Mouse (Mus musculus) kidney, postnatal 0 days (tissue): Measurements from ENCODE around the gene Usmg5. TPM values are rescaled to one million over a fixed set of nuclear protein-coding genes. Genes with fewer than 3 reads are reported as not detected.
"Not testable (repeated sequence)": the region's sequence is repeated elsewhere in the genome, so short reads cannot be mapped to it uniquely, and the experiment has no call there.

Experiments used
- ATAC-seq: fragments of 200-750 bp; cut with Nextera tagmentation; replicated peaks from 2 replicates; pipeline ENCODE4 v1.8.0; 2017; ENCODE audit warnings: low read depth, moderate number of reproducible peaks, moderate TSS enrichment, moderate library complexity; ENCODE audit not compliant: low FRiP score
- DNase-seq: peaks from one replicate; pipeline ENCODE4 v3.0.0-alpha.2; 2016; ENCODE audit warnings: low spot score
- H3K27ac ChIP-seq: fragments of 300-500 bp; sonication (generic); 2 replicates; pipeline ENCODE4 v1.5.1; 2014; ENCODE audit warnings: mild to moderate bottlenecking
- H3K27me3 ChIP-seq: fragments of 300-500 bp; sonication (generic); 2 replicates; pipeline ENCODE4 v1.6.1; 2014; ENCODE audit warnings: low read length, mixed read lengths; ENCODE audit not compliant: insufficient read depth
- H3K36me3 ChIP-seq: fragments of 300-500 bp; sonication (generic); 2 replicates; pipeline ENCODE4 v1.6.1; 2014; ENCODE audit warnings: low read length, mixed read lengths; ENCODE audit not compliant: insufficient read depth
- H3K4me1 ChIP-seq: fragments of 300-500 bp; sonication (generic); replicated peaks from 2 replicates; pipeline ENCODE4 v1.6.1; 2014; ENCODE audit warnings: antibody characterized with exemption, low read length, mixed read lengths; ENCODE audit not compliant: insufficient read depth
- H3K4me2 ChIP-seq: fragments of 300-500 bp; sonication (generic); 2 replicates; pipeline ENCODE4 v1.6.1; 2014; ENCODE audit warnings: mild to moderate bottlenecking, low read length, moderate library complexity, mixed read lengths
- H3K4me3 ChIP-seq: fragments of 300-500 bp; sonication (generic); replicated peaks from 2 replicates; pipeline ENCODE4 v1.5.1; 2014; ENCODE audit warnings: low read depth, low read length
- H3K9ac ChIP-seq: fragments of 300-500 bp; sonication (generic); 2 replicates; pipeline ENCODE4 v1.6.1; 2014; ENCODE audit warnings: low read depth, low read length
- H3K9me3 ChIP-seq: fragments of 300-500 bp; sonication (generic); replicated peaks from 2 replicates; pipeline ENCODE4 v1.6.1; 2016; ENCODE audit warnings: low read length, inconsistent platforms, mixed read lengths
- CTCF ChIP-seq: IDR thresholded peaks from 2 replicates; pipeline ENCODE4 v1.5.1; 2016; ENCODE audit warnings: antibody characterized with exemption, low read depth, mild to moderate bottlenecking, moderate library complexity
- WGBS: fragments of 180-500 bp; shearing (Covaris S2); extraction: QIAGEN DNeasy Blood & Tissue Kit; methylation state at CpG from one replicate; pipeline ENCODE4 v1.1.7; 2014; 5-methylcytosine and 5-hydroxymethylcytosine counted together
- polyA plus RNA-seq: library from polyadenylated mRNA; unstranded; fragments of >200 nt; fragmentation: Nextera tagmentation; extraction: Ambion mirVana; gene quantifications from 2 replicates; pipeline ENCODE4 v1.2.1, GENCODE M21; 2015

Gene Usmg5
- 2,320 and 2,713 TPM in 2 replicates for polyA plus RNA-seq

DNA sequence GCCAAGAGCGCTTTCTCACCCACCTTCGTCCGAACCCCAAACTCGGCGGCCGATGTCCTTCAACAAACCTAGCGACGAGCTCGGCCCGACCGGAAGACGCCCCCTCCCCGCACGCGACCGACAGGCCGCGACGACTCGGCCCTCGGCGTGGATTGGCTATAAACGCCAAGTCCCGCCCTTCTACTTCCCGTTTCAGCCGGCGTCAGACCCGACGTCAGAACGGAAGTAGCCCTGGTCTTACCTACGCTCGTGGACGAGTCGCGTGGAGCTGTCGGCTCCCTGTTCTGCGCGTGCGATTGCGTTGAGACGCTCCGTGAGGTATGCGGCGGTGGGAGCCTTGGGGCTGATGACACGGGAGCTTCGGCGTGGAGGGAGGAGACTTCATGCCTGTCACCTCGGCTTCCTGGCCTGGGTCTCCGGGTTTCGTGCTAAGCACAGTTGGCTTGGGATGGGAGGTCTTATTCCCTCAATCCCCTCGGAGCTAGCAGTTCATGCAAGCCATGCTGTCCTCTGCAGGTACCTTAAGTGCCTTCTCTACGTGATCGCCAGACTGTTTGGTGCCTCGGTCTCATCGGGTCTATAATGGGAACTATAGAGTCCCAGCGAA lies at the start of gene Usmg5, which contains the start of gene Pdcd11:
Gene Usmg5 (minus strand): TSS at position 98 of the 607 bp plus-strand sequence.
Gene Pdcd11 (plus strand): TSS at position 219 of the 607 bp plus-strand sequence.
- peak within 1 kb of the TSS; percentile 80 for H3K4me2 ChIP-seq
- peak; percentile 98 for ATAC-seq
- DNase-seq = peak; percentile 98
- peak within 1 kb of the TSS; percentile 97 for H3K9ac ChIP-seq
- peak within 1 kb of the TSS; percentile 97 for H3K4me3 ChIP-seq
- H3K9me3 ChIP-seq = no peaks in the 10 kb centered on the region
- H3K27ac ChIP-seq = peak within 1 kb of the TSS; percentile 95
- peaks cover 27% of the 10 kb centered on the region for H3K36me3 ChIP-seq
- 1% methylated on average over 56 of the region's 56 CpGs for WGBS
- peaks cover 10% of the 10 kb centered on the region for H3K4me1 ChIP-seq
- H3K27me3 ChIP-seq = no peaks in the 10 kb centered on the region
- TF ChIP-seq CTCF = no peak

DNA sequence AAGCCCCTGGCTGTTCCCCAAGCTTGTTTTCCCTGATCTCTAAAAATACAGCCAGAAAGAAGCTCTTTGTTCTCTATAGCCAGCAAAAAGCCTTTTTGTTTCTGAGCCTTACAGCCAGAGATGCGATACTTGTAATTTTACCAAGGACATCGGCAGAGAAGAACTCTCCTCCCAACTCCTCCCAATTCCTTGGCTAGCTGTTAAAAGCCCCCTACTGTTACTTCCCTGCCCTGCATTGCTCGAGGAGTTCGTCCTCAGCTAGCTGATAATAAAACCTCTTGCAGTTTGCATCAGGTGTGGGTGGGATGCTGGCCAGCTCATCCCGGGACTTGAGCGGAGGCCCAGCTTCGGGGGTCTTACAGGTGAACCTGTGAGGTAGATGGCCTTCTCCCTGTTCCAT lies 49.2 kb upstream of the Usmg5 start:
- H3K9me3 ChIP-seq, H3K9ac ChIP-seq, H3K27ac ChIP-seq, H3K4me2 ChIP-seq, ATAC-seq, H3K36me3 ChIP-seq, H3K27me3 ChIP-seq, H3K4me1 ChIP-seq, H3K4me3 ChIP-seq: not testable (repeated sequence)
- peak; percentile 24 for TF ChIP-seq CTCF
- 32% methylated on average over 7 of the region's 7 CpGs for WGBS
- DNase-seq = peak; percentile 44

DNA sequence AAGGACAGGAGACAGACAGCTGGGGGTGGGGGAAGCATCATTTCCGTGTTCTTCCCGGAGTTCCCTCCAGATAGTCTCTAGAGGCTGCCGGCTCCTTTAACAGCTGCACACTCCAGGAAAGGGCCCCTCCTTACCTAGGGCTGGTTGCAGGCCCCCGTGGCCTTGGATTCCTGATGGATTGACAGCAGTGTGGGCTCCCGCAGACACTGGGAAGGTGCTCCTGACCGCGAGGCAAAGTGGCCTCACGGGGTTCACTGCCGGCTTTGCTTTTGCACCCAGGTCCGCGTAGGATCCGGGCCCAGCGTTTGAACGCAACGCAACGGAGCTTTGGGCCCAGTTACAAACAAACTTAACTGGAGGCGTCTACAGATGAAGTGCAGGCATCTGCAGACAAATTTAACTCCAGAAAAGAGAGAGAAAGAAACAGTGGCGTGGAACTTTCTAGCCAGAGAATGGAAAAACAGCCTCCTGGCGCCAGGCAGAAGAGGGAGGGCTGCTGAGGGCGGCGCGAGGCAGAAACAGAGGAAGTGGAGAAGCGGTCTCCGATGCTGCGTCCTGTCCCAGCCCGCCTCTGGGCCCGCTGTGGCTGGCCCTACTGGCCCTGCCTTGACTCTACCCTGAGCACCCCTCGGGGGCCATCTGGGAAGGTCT lies 47.4 kb upstream of the Usmg5 start, which contains the start of gene Calhm2:
Gene Calhm2 (minus strand): TSS at position 524 of the 651 bp plus-strand sequence.
- H3K36me3 ChIP-seq = no peaks in the 10 kb centered on the region
- H3K27ac ChIP-seq = peak within 1 kb of the TSS; percentile 80
- no peaks in the 10 kb centered on the region for H3K27me3 ChIP-seq
- peak within 1 kb of the TSS; percentile 42 for H3K4me3 ChIP-seq
- H3K9ac ChIP-seq = peak within 1 kb of the TSS; percentile 69
- WGBS = 5% methylated on average over 28 of the region's 28 CpGs
- TF ChIP-seq CTCF = no peak
- peak; percentile 52 for ATAC-seq
- peak within 1 kb of the TSS; percentile 66 for H3K4me2 ChIP-seq
- H3K4me1 ChIP-seq = peaks cover 9% of the 10 kb centered on the region; the same call in 1 of the 2 replicates
- DNase-seq = peak; percentile 86
- H3K9me3 ChIP-seq = no peaks in the 10 kb centered on the region

DNA sequence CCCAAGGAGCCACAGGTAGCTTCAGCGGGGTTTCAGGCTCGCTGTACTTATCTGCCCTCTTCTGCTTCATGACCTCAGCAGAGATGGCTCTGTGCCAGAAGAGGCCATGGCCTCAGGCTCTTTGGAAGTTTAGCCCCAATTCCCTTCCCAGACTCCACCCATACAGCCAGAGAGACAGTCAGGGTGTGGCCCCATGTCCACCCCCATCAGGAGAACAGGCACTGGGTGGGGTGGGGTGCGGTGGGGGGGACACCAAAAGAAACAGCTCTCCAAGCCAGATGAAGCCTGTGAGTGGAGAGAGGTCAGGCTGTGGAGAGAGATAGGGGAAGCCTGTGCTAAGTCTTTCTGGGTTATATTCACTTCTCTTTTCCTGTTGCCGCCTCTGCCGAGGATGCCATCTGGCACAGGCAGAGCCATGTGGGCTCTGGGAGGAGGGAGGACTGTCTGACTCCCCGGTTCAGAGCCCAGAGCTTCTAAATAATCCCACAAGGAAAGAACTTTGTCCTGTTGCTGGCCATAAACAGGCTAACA lies 46.7 kb upstream of the Usmg5 start:
- H3K4me2 ChIP-seq = peak overlapping the region; percentile 66
- H3K4me1 ChIP-seq = peaks cover 9% of the 10 kb centered on the region; the same call in 1 of the 2 replicates
- H3K27me3 ChIP-seq = no peaks in the 10 kb centered on the region
- peak overlapping the region; percentile 42 for H3K4me3 ChIP-seq
- 25% methylated on average over 6 of the region's 6 CpGs for WGBS
- no peak for TF ChIP-seq CTCF
- peak; percentile 40 for DNase-seq
- H3K36me3 ChIP-seq = 0 out of 2 replicates have a peak, but pooled peaks cover 5% of the 10 kb centered on the region
- H3K9ac ChIP-seq = peak overlapping the region; percentile 69
- no peaks in the 10 kb centered on the region for H3K9me3 ChIP-seq
- peak overlapping the region; percentile 80 for H3K27ac ChIP-seq
- no peak; the same call in 1 of the 2 replicates for ATAC-seq

DNA sequence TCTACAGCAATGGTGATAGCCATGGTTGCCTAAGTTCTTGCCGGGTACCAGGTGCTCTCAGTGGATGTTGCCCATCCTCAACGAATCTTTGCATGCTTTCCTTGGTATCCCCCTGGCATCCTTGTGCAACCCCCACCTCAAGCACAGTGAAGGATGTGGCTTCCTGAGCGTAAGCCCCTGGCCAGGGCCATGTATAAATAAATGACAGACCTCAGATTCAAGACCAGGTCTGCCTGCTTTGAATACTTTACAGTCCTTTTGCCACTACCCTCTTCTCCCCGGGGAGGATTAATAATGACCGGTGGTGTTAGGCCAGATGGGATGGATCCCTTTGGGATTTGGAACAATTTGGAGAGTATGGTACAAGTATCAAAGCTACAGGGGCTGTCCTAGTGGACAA lies 45.7 kb upstream of the Usmg5 start:
- Histone ChIP-seq H3K9me3 (no peaks in the 10 kb centered on the region), H3K4me2 (no peak overlapping the region), H3K36me3 (peaks cover 10% of the 10 kb centered on the region; the same call in 1 of the 2 replicates), H3K4me1 (peaks cover 9% of the 10 kb centered on the region; the same call in 1 of the 2 replicates), H3K4me3 (no peak overlapping the region), H3K27ac (no peak overlapping the region), H3K27me3 (no peaks in the 10 kb centered on the region), H3K9ac (no peak overlapping the region)
- 91% methylated on average over 5 of the region's 5 CpGs for WGBS
- ATAC-seq (no peak), DNase-seq (no peak)
- no peak for TF ChIP-seq CTCF

DNA sequence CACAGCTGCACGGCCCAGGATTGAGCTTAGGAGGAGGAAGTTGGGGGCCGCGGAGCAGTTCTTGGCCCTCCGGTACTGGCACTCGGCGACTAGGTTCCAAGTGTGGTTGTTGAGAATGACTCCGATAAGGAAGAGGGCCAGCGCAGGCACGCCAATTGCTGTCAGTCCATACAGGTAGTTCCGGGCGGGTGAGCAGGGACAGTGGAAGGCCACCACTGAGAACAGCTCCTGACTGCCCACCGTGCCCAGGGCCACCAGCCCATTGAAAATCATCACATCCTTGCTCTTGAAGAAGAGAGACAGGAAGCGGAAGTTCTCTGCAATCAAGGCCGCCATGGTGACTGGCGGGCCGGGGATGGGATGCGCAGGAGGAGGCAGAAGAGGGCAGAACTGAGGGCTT lies 45.1 kb upstream of the Usmg5 start:
- Histone ChIP-seq H3K27me3 (no peaks in the 10 kb centered on the region), H3K4me1 (peaks cover 9% of the 10 kb centered on the region; the same call in 1 of the 2 replicates), H3K9me3 (no peaks in the 10 kb centered on the region), H3K9ac (no peak overlapping the region), H3K4me3 (no peak overlapping the region), H3K36me3 (peaks cover 14% of the 10 kb centered on the region; the same call in 1 of the 2 replicates), H3K27ac (no peak overlapping the region), H3K4me2 (no peak overlapping the region)
- ATAC-seq (no peak), DNase-seq (no peak)
- WGBS = 92% methylated on average over 17 of the region's 17 CpGs
- TF ChIP-seq CTCF = no peak
